Mouse (Mus musculus): ENCODE results near the gene Tbc1d10c.

DNA sequence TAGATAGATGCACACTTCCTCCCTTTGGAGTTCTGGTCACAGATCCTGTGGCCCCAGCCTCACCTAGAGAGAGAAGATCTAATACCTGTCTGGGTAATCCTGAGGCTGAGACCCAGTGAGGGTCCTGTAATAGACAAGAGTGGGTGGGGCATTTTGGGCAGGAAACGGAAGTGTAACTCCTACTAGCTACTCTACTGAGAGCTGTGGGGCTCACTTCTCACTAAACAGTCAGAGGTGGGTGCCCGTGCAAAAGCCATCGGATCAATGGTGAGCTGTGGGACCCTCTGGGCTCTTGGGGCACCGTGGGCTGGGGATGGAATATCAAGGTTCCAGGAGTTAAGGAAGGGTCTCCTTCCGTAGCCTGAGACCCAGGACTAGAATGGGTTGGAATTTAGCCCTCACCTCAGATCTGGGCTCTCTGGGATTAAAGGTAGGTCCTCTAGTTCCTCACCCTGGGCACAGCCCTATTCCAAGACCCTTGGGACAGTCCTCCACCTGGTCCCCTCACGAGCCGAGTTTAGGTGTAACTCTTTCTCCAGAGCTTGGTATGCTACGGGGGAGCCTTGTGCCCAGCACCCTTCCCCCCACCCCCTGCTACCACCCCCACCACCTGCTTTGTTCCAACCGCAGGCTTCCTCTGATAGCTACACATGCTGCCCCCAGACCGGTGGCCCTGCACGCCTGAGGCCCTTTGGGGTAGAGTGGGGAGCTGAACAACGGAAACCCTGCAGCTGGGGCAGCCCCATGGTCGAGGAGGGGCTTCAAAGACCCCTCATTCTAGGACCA, 36.5 kb downstream of the Tbc1d10c start:
- TF ChIP-seq MYC (IDR thresholded peaks at IDR 0.05; ENCODE audit: low read depth, low read length): peak; percentile 44; the same call in 1 of the 2 replicates
- TF ChIP-seq ELF1 (IDR thresholded peaks at IDR 0.05; ENCODE audit: low read depth, low read length): peak; percentile 69
- TF ChIP-seq BHLHE40 (IDR thresholded peaks at IDR 0.05; ENCODE audit: low read depth, low read length): peak; percentile 93
- no peak for TF ChIP-seq ZNF384 (IDR thresholded peaks at IDR 0.05; ENCODE audit: low read depth, low read length)
- no peak for TF ChIP-seq ZC3H11A (IDR thresholded peaks at IDR 0.05; ENCODE audit: low read depth, low read length)
- peak; percentile 90 for TF ChIP-seq POLR2A (IDR thresholded peaks at IDR 0.05; ENCODE audit: low read depth, low read length)
